Mouse (Mus musculus): ENCODE data around the gene 5430419D17Rik. TPM values are rescaled to one million over a fixed set of nuclear protein-coding genes. Genes with fewer than 3 reads are reported as not detected.
A peak's percentile ranks its signal among the peaks of the same experiment; 100 is the strongest.

5430419D17Rik gene
- total and polyA plus RNA-seq, 3 experiments = not detected

DNA sequence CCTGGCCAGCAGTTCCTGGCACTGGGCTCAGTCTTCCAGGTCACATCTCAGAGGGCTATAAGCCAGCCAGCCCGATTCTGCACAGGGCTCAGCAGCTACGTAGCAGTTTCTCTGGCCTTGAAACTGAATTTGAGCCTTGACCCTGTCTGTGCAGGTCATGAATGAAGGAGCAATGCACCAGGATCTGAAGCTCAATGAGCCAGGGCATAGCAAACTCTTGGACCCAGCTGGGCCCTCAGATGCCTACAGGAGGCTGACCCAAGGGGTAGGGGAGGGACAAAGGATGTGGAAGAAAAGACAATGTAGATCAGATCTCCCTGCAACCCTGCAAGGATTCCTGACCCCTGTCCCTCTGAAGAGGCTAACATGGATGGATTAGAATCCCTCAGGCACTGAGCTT lies 148.0 kb downstream of the 5430419D17Rik start, which contains the start of gene Cuzd1:
Cuzd1 (minus strand) TSS at position 101 of the 400 bp plus-strand sequence.
- TF ChIP-seq ZKSCAN1 (IDR thresholded peaks at IDR 0.05; ENCODE audit: borderline replicate concordance, low read depth, low read length) (no peak), USF1 (IDR thresholded peaks at IDR 0.05; ENCODE audit: low read depth, low read length) (no peak), CTCF (conservative IDR thresholded peaks at IDR 0.05 in 1 of 2, IDR thresholded peaks at IDR 0.05 in 1 of 2; ENCODE audit: low read depth in 2 of 2, low read length in 2 of 2) (no peak), CHD1 (IDR thresholded peaks at IDR 0.05; ENCODE audit: low read depth, low read length) (no peak), JUND (conservative IDR thresholded peaks at IDR 0.05; ENCODE audit: low read depth, low read length) (no peak), POLR2A (IDR thresholded peaks at IDR 0.05; ENCODE audit: low read depth, low read length) (no peak)
- in situ Hi-C loops (cut with MboI; ENCODE audit: low pct_ligation_motif_present, low pct_unique_long_range_greater_than_20kb, low sequenced_read_pairs) = no loop called here
- Histone ChIP-seq H3K27me3 (replicated peaks) (no peaks in the 10 kb centered on the region), H3K4me1 (ENCODE audit: control insufficient read depth in 1 of 2, insufficient read depth in 2 of 2) (no peaks in the 10 kb centered on the region), H3K4me2 (ENCODE audit: insufficient read depth, low read depth, poor library complexity, severe bottlenecking) (no peak within 1 kb of the TSS), H3K36me3 (replicated peaks in 1 of 2; ENCODE audit: control insufficient read depth in 1 of 2, insufficient read depth in 1 of 2, low read length in 1 of 2) (peaks cover 0 to 12% of the 10 kb centered on the region in 2 experiments), H3K27ac (ENCODE audit: insufficient read depth, low read depth) (no peak within 1 kb of the TSS), H3K9me3 (replicated peaks; ENCODE audit: low read length) (no peaks in the 10 kb centered on the region), H3K79me2 (replicated peaks; ENCODE audit: control insufficient read depth, extremely low read depth, insufficient read depth, poor library complexity, severe bottlenecking) (no peaks in the 10 kb centered on the region), H3K9ac (ENCODE audit: insufficient read depth, low read depth) (no peak within 1 kb of the TSS), H3K4me3 (replicated peaks in 1 of 3; ENCODE audit: low read depth in 2 of 3, low read length in 2 of 3, poor library complexity in 1 of 3) (no peak within 1 kb of the TSS)
- no peak for DNase-seq (ENCODE audit: extremely low read depth)
- dilution Hi-C loops (cut with MboI; ENCODE audit: extremely low pct_ligation_motif_present, extremely low pct_unique_long_range_greater_than_20kb, low sequenced_read_pairs) = no loop called here

DNA sequence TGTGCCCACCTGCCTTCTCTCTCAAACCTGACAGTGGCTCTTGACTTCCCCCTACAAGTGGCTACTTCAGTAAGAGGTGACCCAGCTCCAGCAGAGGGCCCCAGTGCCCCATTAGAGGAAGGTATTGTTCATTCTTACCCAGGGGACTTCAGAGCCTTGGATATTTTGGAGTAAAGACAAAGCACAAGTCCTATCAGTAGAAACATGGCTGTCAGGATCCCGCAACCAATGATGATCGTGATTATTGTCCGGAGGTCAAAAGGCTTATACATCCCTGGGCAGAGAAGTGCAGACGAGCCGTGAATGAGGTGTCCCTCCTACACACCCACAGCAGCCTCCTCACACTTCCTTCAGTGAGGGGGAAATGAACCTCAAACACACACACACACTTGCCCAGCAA lies 152.9 kb downstream of the 5430419D17Rik start:
- in situ Hi-C loops (cut with MboI; ENCODE audit: low pct_ligation_motif_present, low pct_unique_long_range_greater_than_20kb, low sequenced_read_pairs) (no loop called here), dilution Hi-C loops (cut with MboI; ENCODE audit: extremely low pct_ligation_motif_present, extremely low pct_unique_long_range_greater_than_20kb, low sequenced_read_pairs) (no loop called here)
- no peak overlapping the region for H3K4me2 ChIP-seq (ENCODE audit: insufficient read depth, low read depth, poor library complexity, severe bottlenecking)
- H3K9me3 ChIP-seq (replicated peaks; ENCODE audit: low read length) = no peaks in the 10 kb centered on the region
- no peaks in the 10 kb centered on the region for H3K79me2 ChIP-seq (replicated peaks; ENCODE audit: control insufficient read depth, extremely low read depth, insufficient read depth, poor library complexity, severe bottlenecking)
- H3K9ac ChIP-seq (ENCODE audit: insufficient read depth, low read depth) = no peak overlapping the region
- TF ChIP-seq POLR2A (IDR thresholded peaks at IDR 0.05; ENCODE audit: low read depth, low read length) = no peak
- TF ChIP-seq CTCF (conservative IDR thresholded peaks at IDR 0.05 in 1 of 2, IDR thresholded peaks at IDR 0.05 in 1 of 2; ENCODE audit: low read depth in 2 of 2, low read length in 2 of 2) = 0 out of 4 replicates have a peak, but pooled peaks of 1 of the 2 experiments have one; percentile 19
- no peaks in the 10 kb centered on the region for H3K4me1 ChIP-seq (ENCODE audit: control insufficient read depth in 1 of 2, insufficient read depth in 2 of 2)
- peaks cover 0 to 25% of the 10 kb centered on the region in 2 experiments for H3K36me3 ChIP-seq (replicated peaks in 1 of 2; ENCODE audit: control insufficient read depth in 1 of 2, insufficient read depth in 1 of 2, low read length in 1 of 2)
- DNase-seq (ENCODE audit: extremely low read depth) = no peak
- no peaks in the 10 kb centered on the region for H3K27me3 ChIP-seq (replicated peaks)
- no peak overlapping the region for H3K4me3 ChIP-seq (replicated peaks in 1 of 3; ENCODE audit: low read depth in 2 of 3, low read length in 2 of 3, poor library complexity in 1 of 3)
- no peak overlapping the region for H3K27ac ChIP-seq (ENCODE audit: insufficient read depth, low read depth)

DNA sequence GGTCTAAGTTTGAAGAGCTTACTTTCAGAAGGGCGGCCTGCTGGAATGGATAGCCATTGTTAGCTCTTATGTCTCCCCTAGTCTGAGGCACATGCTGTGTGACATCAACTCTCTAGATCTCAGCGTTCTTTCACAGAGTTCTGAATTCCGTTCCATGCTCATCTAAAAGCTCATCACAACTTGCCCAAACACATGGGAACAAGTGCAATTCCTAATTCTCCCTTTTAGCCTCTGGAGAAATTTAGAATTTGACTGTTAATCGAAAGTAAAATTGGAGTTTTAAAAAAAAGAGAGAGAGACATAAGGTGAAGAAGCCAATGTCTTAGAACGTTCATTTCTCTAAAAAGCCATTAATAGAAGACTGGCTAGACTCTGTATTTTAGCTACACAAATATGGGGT lies 155.2 kb downstream of the 5430419D17Rik start, which contains the start of gene Fam24b:
Fam24b (minus strand) TSS at position 101 of the 400 bp plus-strand sequence.
- in situ Hi-C loops (cut with MboI; ENCODE audit: low pct_ligation_motif_present, low pct_unique_long_range_greater_than_20kb, low sequenced_read_pairs) (no loop called here), dilution Hi-C loops (cut with MboI; ENCODE audit: extremely low pct_ligation_motif_present, extremely low pct_unique_long_range_greater_than_20kb, low sequenced_read_pairs) (no loop called here)
- no peak for DNase-seq (ENCODE audit: extremely low read depth)
- Histone ChIP-seq H3K36me3 (replicated peaks in 1 of 2; ENCODE audit: control insufficient read depth in 1 of 2, insufficient read depth in 1 of 2, low read length in 1 of 2) (peaks cover 0 to 19% of the 10 kb centered on the region in 2 experiments), H3K79me2 (replicated peaks; ENCODE audit: control insufficient read depth, extremely low read depth, insufficient read depth, poor library complexity, severe bottlenecking) (no peaks in the 10 kb centered on the region), H3K27me3 (replicated peaks) (no peaks in the 10 kb centered on the region), H3K4me2 (ENCODE audit: insufficient read depth, low read depth, poor library complexity, severe bottlenecking) (no peak within 1 kb of the TSS), H3K9me3 (replicated peaks; ENCODE audit: low read length) (no peaks in the 10 kb centered on the region), H3K27ac (ENCODE audit: insufficient read depth, low read depth) (no peak within 1 kb of the TSS), H3K4me1 (ENCODE audit: control insufficient read depth in 1 of 2, insufficient read depth in 2 of 2) (no peaks in the 10 kb centered on the region), H3K9ac (ENCODE audit: insufficient read depth, low read depth) (no peak within 1 kb of the TSS), H3K4me3 (replicated peaks in 1 of 3; ENCODE audit: low read depth in 2 of 3, low read length in 2 of 3, poor library complexity in 1 of 3) (no peak within 1 kb of the TSS)
- no peak for TF ChIP-seq TBP (conservative IDR thresholded peaks at IDR 0.05; ENCODE audit: low read depth, low read length)
- no peak for TF ChIP-seq SIN3A (IDR thresholded peaks at IDR 0.05; ENCODE audit: low read length)
- no peak for TF ChIP-seq HCFC1 (IDR thresholded peaks at IDR 0.05; ENCODE audit: low read depth, low read length)
- no peak for TF ChIP-seq ZC3H11A (IDR thresholded peaks at IDR 0.05; ENCODE audit: low read depth, low read length)
- TF ChIP-seq CHD2 (IDR thresholded peaks at IDR 0.05; ENCODE audit: low read length) = no peak
- TF ChIP-seq NELFE (IDR thresholded peaks at IDR 0.05; ENCODE audit: low read depth, low read length) = no peak
- no peak for TF ChIP-seq RAD21 (IDR thresholded peaks at IDR 0.05; ENCODE audit: low read depth, low read length)
- no peak for TF ChIP-seq PAX5 (IDR thresholded peaks at IDR 0.05; ENCODE audit: low read length)
